Mouse (Mus musculus) gastrocnemius, adult 18-20 months (tissue): ENCODE results near the gene Sdc1. TPM values are rescaled to one million over a fixed set of nuclear protein-coding genes. Genes with fewer than 3 reads are reported as not detected.

Source experiments
- DNase-seq: peaks from one replicate; pipeline ENCODE4 v3.0.0; 2021; ENCODE audit warnings: low spot score
- long read RNA-seq, 2 experiments: library from polyadenylated mRNA; stranded (forward); transcript quantifications; one replicate each; pipeline ENCODE4 v2.0.0; 2021
- total RNA-seq, 2 experiments: library from RNA; stranded (reverse); gene quantifications; 2 replicates each; pipeline ENCODE4 v1.2.3; 2021

Gene Sdc1
- 1 to 10 TPM; 2.2 to 3.1 TPM for total RNA-seq
- long read RNA-seq, experiment 1, partial matches to known transcripts = 0 of 2 reads
- long read RNA-seq, experiment 1, other reads (novel, unspliced or antisense) = 0 of 2 reads
- long read RNA-seq, experiment 2, transcript Sdc1-201 (5 exons, 3,157 nt) = major isoform, 6 of 7 reads
- long read RNA-seq, experiment 2, partial matches to known transcripts = 1 of 7 reads
- long read RNA-seq, experiment 2, other reads (novel, unspliced or antisense) = 0 of 7 reads

GRCm38 (mm10) chr12:8770946-8771843 lies at the start of gene Sdc1:
TSS of gene Sdc1 (plus strand) at chr12:8771323.
- peak; percentile 38 for DNase-seq

GRCm38 (mm10) chr12:8726890-8727289 lies 44.2 kb upstream of the Sdc1 start:
- DNase-seq = no peak

- DNase-seq = no peak
Measured at GRCm38 (mm10) chr12:8728739-8729138, 42.4 kb upstream of the Sdc1 start.

- DNase-seq = no peak
Measured at GRCm38 (mm10) chr12:8753654-8754053, 17.5 kb upstream of the Sdc1 start.

- peak; percentile 66 for DNase-seq
Measured at GRCm38 (mm10) chr12:8754116-8754515, 17.0 kb upstream of the Sdc1 start.

GRCm38 (mm10) chr12:8758029-8758428 lies 13.1 kb upstream of the Sdc1 start:
- DNase-seq = no peak

GRCm38 (mm10) chr12:8759115-8759514 lies 12.0 kb upstream of the Sdc1 start:
- DNase-seq = no peak

GRCm38 (mm10) chr12:8759779-8760178 lies 11.3 kb upstream of the Sdc1 start:
- no peak for DNase-seq

- no peak for DNase-seq
Measured at GRCm38 (mm10) chr12:8760561-8760960, 10.6 kb upstream of the Sdc1 start.

GRCm38 (mm10) chr12:8761058-8761457 lies 10.1 kb upstream of the Sdc1 start:
- DNase-seq = no peak

GRCm38 (mm10) chr12:8762667-8763066 lies 8.5 kb upstream of the Sdc1 start:
- no peak for DNase-seq

GRCm38 (mm10) chr12:8764221-8764930 lies 6.7 kb upstream of the Sdc1 start:
- no peak for DNase-seq

- DNase-seq = peak; percentile 10
Measured at GRCm38 (mm10) chr12:8771844-8772380, 789 bp downstream of the Sdc1 start.

- DNase-seq = peak; percentile 21
Measured at GRCm38 (mm10) chr12:8772451-8773143, 1.5 kb downstream of the Sdc1 start.

- DNase-seq = no peak
Measured at GRCm38 (mm10) chr12:8773336-8773735, 2.2 kb downstream of the Sdc1 start.

GRCm38 (mm10) chr12:8774183-8774582 lies 3.1 kb downstream of the Sdc1 start:
- DNase-seq = no peak

- no peak for DNase-seq
Measured at GRCm38 (mm10) chr12:8776206-8776605, 5.1 kb downstream of the Sdc1 start.

GRCm38 (mm10) chr12:8776741-8777140 lies 5.6 kb downstream of the Sdc1 start:
- no peak for DNase-seq

GRCm38 (mm10) chr12:8778106-8778505 lies 7.0 kb downstream of the Sdc1 start:
- no peak for DNase-seq

GRCm38 (mm10) chr12:8779851-8780250 lies 8.7 kb downstream of the Sdc1 start:
- DNase-seq = no peak

GRCm38 (mm10) chr12:8781121-8781520 lies 10.0 kb downstream of the Sdc1 start:
- no peak for DNase-seq
